Mouse (Mus musculus) activated CD4-positive, CD25-positive, alpha-beta regulatory T cell, adult 4 months (primary cell): ENCODE results near the gene 5830411N06Rik. TPM values are rescaled to one million over a fixed set of nuclear protein-coding genes. Genes with fewer than 3 reads are reported as not detected.

Experiments used
- ATAC-seq: one replicate; pipeline ENCODE4 v1.8.0; 2017
- polyA plus RNA-seq, 2 experiments: library from polyadenylated mRNA; unstranded; fragments of 100-300 nt; shearing (Covaris generic); gene quantifications; one replicate each; pipeline ENCODE4 v1.2.1; 2017

Gene 5830411N06Rik
- 1 to 10 TPM in 1 of 2 experiments, under 1 TPM in 1; 0.82 to 2.5 TPM for polyA plus RNA-seq

DNA sequence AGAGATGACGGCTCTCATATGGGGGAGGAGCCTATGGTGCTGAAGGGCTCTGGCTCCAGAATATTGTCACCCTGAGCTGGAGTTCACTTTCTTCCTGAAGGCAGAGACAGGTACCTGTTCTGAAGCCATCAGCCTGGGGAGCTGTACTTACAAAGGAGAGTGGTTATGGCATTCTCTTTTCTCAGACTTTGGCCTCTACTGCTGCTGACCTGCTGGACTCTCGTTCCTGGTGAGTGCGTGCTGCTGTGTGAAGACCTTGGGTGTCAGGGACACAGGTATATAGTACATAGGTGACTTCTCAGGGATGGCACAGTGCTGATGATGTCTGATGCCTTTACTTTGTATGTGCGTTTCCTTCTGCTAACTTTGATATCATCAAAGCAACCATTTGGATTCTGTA, at the start of gene 5830411N06Rik:
Gene 5830411N06Rik (plus strand): TSS at position 69 of the 400 bp plus-strand sequence.
- no peak for ATAC-seq

DNA sequence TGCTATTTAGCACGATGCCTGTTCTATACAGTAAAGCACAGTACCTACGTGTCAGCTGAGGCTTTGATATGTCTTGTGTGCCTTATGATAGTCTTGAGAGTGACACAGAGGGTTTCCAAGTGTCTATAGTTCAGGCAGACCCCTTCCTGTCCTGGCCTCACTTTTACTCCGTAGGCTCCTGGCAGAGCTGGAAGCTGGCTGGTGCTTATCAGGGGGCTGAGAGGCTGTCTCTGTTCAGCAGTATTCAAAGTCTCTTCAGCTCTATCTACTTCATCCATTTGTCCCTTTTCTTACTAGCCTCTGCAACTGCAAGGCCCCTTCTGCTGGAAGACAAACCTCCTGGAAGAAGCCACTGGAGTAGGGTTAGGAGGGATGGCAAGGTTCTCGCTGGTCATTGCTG, 46.0 kb upstream of the 5830411N06Rik start:
- no peak for ATAC-seq

DNA sequence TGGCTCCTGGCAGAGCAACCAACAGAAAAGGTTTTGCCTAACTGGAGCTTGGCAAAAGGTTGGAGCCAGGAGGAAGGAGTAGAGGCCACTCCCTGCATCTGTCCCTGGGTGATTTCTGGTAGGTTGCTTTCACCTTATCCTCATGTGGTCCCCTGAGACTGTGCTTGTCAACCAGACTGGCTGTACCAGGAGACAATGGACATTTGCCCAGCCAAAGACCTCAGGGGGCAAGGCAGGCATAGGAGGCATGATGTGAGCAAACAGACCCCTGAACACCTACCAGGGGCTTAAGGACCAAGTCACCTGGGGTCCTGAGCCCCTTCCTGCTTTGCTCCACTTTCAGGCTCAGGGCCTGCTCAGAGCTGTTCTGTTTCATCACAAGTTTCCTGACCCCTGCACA, 41.2 kb upstream of the 5830411N06Rik start, which contains the start of gene Olfr524:
Gene Olfr524 (minus strand): TSS at position 101 of the 400 bp plus-strand sequence.
- no peak for ATAC-seq

DNA sequence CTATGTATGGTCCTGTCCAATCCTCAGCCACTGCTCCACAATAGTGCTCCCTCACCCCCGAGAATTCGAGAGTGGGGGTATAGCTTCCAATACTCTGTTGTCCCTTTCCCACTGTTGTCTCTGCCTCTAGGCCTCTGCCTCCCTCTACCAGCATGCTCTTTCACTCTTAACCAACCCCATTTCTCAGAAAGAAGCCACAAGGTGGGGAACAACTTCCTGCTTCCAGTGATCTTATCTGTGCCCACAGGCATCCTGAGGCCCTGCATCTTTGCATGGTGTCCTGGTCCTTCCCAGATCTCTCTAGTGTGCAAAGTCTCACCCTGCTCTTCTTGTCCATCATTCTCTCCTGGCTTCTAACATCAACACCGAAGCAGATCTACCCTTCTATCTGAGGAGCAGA, 40.2 kb upstream of the 5830411N06Rik start:
- peak; percentile 29 for ATAC-seq

DNA sequence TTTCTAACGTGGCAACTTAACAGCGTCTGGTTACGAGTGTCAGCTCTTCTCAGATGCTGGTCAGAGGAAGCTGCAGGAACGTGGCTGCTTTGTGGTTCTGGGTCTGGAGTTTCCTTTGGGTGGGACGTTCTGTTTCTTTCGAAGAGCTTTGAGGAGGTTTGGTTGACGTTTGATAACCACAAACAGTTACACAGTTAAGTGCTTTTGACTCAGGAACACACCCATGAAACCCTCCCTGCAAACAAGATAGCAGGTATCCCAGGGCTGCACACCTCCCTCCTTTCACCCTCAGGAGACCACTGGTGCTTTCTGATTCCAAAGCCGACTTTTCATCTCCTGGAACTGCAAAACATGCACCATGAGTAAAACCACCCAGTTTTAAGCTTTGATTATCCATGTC, 38.9 kb upstream of the 5830411N06Rik start:
- peak; percentile 68 for ATAC-seq

DNA sequence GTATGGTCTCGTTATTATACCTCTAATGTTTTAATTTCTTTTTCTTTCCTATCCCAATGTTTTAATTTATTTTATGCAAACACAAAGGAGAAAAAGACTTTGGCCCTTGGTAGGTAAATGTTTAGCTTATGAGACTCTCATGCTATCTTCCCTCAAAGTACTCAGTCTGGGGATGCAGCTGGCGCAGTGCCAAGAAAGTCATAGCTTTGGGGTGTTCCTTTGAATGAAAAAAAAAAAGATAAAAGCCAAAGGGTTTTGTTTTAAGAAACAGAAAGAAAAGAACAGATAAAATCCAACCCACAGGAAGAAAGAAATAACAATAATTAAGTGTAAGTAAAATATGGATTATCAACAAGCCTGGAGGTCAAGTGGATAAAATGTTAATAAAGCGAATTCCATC, 38.4 kb upstream of the 5830411N06Rik start:
- ATAC-seq: no peak

DNA sequence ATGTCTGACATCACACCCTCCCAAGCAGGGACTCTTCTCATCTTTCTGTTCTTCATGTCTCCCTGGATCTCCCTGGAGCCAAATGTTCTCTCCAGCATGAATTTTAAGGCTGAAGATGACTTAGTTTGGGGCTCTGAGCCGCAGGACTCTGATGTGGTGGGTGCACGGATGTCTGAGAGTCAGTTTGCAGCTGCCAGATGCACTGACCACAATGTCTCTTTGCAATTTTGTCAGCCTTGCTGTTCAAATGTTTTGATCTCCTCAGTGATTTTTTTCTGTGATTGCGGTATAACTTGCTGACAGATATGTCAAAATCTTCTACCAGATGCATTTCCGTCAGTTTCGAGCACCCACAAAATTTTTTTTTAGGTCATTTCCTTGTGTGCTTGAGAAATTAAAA, 33.2 kb upstream of the 5830411N06Rik start:
- peak; percentile 78 for ATAC-seq

DNA sequence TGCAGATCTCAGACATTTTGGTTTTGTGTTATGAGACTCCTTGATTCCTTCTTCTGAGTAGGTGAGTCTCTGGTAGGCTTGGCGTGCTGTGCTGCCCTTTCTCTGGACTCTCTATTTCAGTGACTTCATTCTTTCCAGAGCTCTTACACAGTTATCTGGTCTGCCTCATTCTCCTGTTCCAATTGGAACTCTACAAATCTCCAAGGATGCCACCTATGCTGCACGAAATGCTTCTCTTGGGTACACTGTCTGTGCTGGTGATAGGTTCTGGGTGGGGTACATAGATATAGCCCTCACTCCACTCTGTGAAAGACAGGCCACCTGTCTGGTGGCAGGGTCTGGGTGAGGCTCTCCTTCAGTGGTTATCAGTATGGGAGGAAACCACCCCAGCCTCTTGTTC, 29.1 kb upstream of the 5830411N06Rik start, which contains the start of gene Cd163l1:
Gene Cd163l1 (plus strand): TSS at position 301 of the 400 bp plus-strand sequence.
- ATAC-seq: no peak

DNA sequence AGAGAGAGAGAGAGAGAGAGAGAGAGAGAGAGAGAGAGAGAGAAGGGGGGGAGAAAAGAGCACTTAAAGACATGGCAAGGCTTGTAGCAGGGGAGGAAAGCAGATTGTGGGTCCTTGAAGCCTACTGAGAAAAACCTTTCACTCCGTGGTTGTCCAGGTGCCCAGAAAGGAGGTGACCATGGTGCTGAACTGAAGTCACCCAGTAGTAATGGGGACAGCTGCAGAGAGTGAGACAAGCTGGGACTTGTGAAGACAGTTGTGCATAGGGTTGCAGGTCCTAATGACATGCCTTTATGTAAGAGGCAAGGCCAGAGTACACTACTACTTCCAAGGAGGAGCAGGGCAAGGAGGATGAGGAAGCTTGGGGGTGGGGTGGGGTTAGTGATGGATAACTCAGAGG, 27.8 kb upstream of the 5830411N06Rik start:
- ATAC-seq: no peak

DNA sequence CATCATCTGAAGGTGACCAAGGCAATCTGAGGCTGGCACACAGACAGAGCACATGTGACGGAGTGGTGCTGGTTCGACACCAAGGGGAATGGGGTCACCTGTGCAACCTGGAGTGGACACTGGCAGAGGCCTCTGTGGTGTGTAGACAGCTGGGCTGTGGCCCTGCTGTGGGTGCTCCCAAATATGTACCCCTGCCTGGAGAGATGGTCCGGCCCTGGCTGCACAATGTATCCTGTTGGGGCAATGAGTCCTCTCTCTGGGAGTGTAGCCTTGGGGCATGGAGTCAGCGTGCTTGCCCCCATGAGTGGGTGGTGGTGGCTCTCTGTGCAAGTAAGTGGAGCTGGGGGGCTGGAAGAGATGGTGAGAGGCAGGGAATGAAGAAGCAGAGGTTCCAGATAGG, 26.7 kb upstream of the 5830411N06Rik start:
- no peak for ATAC-seq

DNA sequence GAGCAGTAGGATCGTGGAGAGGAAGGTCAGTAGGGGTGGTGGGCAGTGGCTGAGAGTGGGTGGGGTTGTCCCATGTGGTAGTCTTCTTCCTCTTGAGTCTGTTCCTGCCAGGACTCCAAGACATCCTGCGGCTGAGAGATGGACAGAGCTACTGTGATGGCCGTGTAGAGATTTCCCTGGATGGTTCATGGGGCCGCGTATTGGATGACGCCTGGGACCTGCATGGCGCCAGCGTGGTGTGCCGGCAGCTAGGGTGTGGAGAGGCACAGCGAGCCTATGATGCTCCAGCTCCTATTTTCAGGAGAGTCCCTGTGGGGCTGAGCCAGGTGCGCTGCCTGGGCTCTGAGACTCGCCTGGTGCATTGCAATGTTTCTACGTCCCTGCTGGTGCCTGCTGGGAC, 22.9 kb upstream of the 5830411N06Rik start:
- no peak for ATAC-seq

DNA sequence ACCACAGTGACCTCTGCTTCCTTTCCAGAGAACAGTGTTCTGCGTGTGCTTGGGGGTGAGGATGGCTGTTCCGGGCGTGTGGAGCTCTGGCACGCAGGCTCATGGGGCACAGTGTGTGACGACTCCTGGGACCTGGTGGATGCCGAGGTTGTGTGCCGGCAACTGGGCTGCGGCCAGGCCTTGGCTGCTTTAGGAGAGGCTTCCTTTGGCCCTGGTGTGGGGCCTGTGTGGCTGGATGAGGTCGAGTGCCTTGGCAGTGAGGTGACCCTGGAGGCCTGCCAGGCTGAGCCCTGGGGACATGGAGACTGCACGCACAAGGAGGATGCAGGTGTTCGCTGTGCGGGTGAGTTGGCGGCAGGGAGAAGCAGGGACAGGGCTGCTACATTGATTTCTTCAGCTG, 18.6 kb upstream of the 5830411N06Rik start:
- ATAC-seq: no peak

DNA sequence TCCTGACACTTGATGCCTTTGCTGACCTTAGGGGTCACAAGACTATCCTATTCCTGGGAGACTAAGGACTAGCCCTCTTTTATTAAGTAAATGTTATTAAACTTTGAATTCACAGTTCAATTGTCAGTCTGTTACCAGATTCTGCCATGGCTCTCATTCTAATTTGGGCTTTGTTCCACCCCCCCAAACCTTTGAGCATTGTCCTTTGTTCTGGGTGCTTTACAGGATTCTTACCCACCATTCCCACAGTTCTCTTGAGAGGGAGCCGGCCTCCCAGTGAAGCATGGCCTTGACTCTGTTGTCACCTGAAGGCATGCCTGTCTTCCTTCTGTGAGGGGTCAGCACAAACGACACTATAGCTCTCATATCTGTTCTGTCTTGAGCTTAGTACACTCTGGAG, 16.1 kb upstream of the 5830411N06Rik start:
- no peak for ATAC-seq

DNA sequence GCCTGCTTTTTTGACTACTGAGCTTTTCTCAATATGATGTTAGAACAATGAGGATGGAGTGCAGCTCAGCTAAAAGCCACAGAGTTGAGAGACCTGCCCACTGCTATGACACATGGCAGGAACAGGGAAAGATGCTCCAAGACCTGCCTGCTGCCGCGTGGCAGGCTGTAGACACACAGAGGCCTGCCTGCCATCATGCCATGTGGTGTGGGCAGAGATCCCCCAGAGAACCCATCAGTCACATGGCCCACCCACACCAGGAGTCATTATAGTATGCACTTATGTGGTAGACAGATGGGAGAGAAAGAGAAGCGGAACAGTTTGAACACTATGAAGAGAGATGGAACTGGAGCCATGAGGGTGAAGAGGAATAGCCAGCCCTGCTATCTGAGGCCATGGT, 13.4 kb upstream of the 5830411N06Rik start:
- ATAC-seq: no peak

DNA sequence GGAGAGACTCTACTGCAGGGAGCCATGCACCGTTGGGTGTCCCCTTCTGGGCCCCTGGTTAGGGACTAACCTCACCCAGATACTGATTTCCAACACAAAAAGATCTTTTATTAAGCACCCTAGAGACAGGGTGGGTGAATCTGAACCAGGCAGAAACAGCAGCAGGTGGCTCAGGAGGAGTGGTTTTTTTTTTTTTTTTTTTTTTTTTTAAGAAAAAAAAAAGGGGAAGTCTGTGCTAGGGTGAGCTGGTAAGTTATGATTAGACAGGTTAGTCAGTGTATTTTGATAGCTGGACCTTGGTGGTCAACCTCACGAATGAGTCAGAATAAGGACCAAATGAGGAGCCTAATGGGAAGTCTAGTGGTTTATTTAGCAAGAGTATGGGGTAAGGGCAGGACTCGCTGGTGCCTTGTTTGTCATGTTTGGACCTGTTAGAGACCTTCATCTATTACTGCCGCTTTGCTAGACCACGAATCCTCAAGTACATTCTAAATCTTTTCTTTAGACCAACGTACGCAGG, 6.8 kb downstream of the 5830411N06Rik start:
- ATAC-seq: no peak

DNA sequence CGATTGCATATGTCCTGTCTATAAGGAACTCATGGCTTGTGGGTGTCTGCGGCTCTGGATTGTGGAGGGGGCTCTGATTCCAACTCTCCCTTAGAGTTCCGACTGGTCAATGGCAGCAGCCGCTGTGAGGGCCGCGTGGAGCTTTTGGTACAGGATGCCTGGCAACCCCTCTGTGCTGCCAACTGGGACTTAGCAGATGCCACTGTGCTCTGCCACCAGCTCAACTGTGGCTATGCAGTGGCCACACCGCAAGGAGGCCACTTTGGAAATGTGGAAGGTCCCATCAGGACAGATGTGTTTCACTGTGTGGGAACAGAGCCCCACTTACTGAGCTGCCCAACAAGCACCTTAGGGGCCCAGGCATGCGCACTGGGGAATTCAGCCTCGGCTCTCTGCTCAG, 48.7 kb downstream of the 5830411N06Rik start:
- no peak for ATAC-seq

DNA sequence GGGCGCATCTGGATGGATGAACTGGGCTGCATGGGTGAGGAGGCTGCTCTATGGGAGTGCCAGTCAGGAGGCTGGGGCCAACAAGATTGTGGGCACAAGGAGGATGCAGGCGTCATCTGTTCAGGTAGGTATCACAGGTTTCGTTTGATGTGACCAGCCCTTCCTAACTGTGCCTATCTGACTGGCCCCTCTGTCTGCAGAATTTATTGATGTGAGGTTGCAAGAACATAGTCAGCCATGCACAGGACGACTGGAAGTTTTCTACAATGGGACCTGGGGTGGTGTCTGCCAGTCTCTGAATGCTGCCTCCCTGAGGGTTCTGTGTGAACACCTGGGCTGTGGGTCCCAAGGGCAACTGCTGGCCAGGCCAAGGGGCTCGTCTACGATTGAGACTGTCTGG, 49.8 kb downstream of the 5830411N06Rik start:
- no peak for ATAC-seq

DNA sequence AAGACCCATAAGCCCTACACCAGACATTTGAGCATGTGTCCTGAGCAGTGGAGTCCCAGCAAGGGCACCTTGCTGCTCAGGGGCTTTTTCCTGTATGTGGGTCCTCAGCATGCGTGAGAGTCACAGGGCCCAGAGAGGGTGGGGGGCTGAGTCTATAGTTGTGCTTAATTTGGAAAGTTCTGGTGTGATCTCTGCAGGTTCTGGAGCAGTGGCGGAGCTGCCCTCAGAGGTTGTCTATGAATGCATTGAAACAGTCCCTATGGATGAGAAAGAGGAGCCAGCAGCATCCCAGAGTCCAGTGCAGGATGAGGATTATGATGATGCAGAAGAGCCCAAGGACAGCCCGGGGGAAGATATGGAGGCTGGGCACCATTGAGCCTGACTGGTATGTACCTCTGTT, 52.3 kb downstream of the 5830411N06Rik start:
- ATAC-seq: no peak

DNA sequence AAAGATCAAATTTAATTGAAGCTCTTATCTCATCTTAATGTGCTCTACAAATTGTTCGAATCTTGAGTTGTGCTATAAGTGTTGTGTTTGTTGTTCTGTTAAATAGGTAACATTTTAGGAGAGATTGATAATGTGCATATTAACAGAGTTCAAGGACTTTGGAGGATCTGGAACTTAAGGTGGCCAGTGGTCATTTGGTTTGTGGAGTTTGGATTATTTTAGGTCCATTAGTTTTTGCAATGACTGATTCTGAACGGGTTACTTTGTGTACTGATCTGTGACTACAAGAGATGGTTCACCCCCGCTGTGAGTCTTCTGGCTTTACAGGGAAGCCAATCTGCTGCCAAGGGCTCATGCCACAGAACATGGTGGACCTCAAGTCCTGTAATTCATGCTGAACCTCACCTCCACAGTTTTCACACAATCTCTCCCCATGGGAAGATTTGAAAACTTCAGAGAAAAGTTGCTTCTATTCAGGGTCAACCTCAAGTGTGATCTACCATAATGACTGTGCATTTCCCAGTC, 72.8 kb downstream of the 5830411N06Rik start:
- no peak for ATAC-seq

DNA sequence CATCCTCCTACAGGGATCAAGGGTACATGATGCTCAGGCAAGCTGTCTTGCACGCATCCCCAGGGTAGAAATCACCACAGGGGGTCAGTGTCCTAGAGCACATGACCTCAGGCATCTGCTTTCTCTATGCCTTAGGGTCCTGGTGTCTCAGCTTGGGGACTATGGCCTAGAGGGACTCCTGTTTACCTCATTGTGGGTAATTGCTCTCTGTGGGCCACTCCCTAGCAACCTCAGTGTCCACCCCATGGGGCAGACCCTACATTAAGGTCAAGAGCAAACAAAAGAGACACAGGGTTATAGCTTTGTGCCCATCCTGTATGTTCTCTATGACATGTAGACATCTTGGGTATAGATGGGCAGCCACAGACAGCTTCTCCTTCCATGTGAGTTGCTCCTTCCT, 73.5 kb downstream of the 5830411N06Rik start, which contains the start of gene Olfr525:
Gene Olfr525 (plus strand): TSS at position 301 of the 400 bp plus-strand sequence.
- no peak for ATAC-seq

DNA sequence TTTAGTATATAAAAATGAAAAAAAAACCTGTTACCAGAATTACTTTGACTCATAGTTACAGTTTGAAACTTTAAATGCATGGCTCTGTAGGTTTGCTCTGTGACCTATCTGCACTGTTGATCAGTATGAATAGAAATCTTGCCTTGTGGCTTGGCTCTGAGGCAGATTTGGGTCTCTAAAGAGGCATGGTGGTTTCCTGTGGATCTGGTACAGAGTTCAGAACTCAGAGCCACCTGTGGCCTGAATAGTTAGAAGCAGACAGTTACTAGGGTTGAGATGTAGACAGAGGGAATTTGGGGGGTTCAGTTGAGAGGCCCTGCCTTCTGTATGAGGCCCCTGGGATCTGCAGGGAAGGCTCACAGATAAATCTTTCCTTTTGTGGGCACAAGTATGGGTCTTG, 74.1 kb downstream of the 5830411N06Rik start:
- ATAC-seq: peak; percentile 94

DNA sequence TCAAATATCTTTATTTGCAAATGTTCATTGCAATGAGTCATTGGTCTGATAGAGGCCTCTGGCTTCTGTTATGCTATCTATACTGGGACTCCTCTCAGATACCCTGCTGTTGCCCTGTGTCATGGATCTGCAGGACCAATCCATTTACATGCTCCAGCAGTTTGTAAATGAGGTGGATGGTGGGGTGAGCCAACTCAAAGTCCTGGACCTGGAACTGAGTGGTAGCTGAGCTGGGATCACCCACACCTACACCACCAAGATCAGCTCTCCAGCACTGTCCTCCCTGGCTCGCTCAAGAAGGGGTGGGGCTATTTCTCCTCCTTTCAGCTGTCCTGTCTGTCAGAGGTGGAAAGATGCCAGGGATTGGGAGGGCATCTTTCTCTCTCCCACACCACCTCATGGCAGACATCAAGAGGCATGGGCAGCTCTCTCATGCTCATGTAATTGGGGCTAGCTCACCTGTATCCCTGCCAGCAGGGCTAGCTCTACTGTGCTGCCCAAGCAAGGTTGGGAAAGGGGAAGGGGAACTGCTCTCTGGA, 82.8 kb downstream of the 5830411N06Rik start:
- ATAC-seq: no peak

DNA sequence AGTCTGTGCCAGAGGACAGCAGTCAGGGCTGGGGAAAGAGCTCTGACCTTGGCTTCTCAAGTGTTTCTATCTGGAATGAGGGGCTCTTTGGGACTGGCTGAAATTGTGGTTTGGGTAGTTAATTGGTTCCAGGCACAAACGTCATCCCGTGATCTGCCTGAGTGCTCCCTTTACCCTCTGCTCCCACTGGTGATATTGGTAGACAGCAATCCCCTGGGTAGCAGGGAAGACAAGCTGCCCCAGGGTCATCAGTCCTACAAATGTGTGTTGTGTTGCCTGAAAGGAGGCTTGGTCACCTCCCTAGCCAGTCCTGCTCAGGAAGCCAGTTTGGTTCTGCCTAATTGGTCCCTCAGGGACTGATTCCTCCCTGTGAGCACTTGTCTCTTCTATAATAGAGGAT, 86.6 kb downstream of the 5830411N06Rik start, which contains the start of gene Olfr527:
Gene Olfr527 (plus strand): TSS at position 301 of the 400 bp plus-strand sequence.
- ATAC-seq: no peak
